Mouse (Mus musculus): ENCODE measurements at regions not wholly inside any gene's neighbourhood (a gene's known extent, or its start where the extent isn't known, plus 50 kb on each side); places are given as distances from the start of the nearest gene placed in this dataset.

DNA sequence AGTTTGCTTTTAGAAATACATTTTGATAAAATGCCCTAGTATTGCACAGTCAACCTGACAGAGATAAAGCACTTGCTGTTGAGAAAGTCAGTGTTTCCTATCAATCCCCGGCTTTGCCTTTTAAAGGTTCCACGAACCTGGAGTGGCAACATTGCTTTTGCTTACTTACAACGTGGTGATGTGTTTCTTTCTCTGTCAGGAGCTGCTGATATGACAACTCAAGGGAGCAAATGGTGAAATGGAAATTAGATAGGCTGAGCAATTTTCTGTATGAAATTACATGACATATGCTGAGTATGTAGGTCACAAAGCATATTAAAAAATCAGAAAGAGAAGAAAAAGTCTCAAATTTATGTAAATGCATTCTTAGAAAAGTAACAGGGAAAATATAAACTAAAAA, 336.8 kb downstream of the 1700017N19Rik start:
- Histone ChIP-seq H3K27ac (replicated peaks) (no peak overlapping the region), H3K36me3 (no peaks in the 10 kb centered on the region), H3K4me3 (no peak overlapping the region), H3K27me3 (replicated peaks) (no peaks in the 10 kb centered on the region), H3K9me3 (no peaks in the 10 kb centered on the region), H3K9ac (no peak overlapping the region), H3K4me2 (no peak overlapping the region), H3K4me1 (no peaks in the 10 kb centered on the region)
- no peak for ATAC-seq (ENCODE audit: extremely low read depth, insufficient number of reproducible peaks, low FRiP score, low TSS enrichment)
- 49% methylated on average over 3 of the region's 3 CpGs for WGBS

GRCm38 (mm10) chr10:100931739-100932138, 341.5 kb downstream of the 1700017N19Rik start:
- H3K9ac ChIP-seq = no peak overlapping the region
- no peak for ATAC-seq (ENCODE audit: extremely low read depth, insufficient number of reproducible peaks, low FRiP score, low TSS enrichment)
- WGBS = 73% methylated on average over 1 of the region's 1 CpGs
- H3K9me3 ChIP-seq = no peaks in the 10 kb centered on the region
- no peaks in the 10 kb centered on the region for H3K36me3 ChIP-seq
- no peak overlapping the region for H3K4me3 ChIP-seq
- H3K4me2 ChIP-seq = no peak overlapping the region
- H3K27me3 ChIP-seq (replicated peaks) = no peaks in the 10 kb centered on the region
- H3K27ac ChIP-seq (replicated peaks) = no peak overlapping the region
- H3K4me1 ChIP-seq = no peaks in the 10 kb centered on the region

DNA sequence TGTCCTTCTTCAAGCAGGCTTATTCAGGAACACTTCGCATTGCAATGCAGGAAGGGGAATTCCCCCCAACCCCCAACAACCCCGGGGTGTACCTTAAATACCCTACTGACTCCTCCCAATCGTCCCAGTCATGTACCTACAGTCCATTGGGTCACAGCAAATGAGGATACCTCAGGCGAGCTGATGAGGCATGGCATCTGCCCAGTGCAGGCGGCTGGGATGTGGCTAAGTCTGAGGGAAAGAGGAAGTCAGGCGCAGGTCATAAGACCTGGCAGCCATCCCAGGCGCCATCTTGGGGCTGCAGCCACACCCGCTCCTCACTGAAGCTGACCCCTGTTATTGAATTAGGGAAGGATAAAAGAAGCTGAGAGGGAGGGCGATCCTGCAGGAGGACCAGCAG, 368.1 kb downstream of the 1700017N19Rik start:
- H3K9me3 ChIP-seq = no peaks in the 10 kb centered on the region
- no peak overlapping the region for H3K9ac ChIP-seq
- no peak overlapping the region for H3K4me2 ChIP-seq
- no peaks in the 10 kb centered on the region for H3K27me3 ChIP-seq (replicated peaks)
- 78% methylated on average over 9 of the region's 9 CpGs for WGBS
- H3K4me3 ChIP-seq = no peak overlapping the region
- no peaks in the 10 kb centered on the region for H3K4me1 ChIP-seq
- ATAC-seq (ENCODE audit: extremely low read depth, insufficient number of reproducible peaks, low FRiP score, low TSS enrichment) = no peak
- no peaks in the 10 kb centered on the region for H3K36me3 ChIP-seq
- no peak overlapping the region for H3K27ac ChIP-seq (replicated peaks)

GRCm38 (mm10) chr10:101003469-101003868, 413.2 kb downstream of the 1700017N19Rik start:
- Histone ChIP-seq H3K4me1 (no peaks in the 10 kb centered on the region), H3K9ac (no peak overlapping the region), H3K4me2 (no peak overlapping the region), H3K36me3 (no peaks in the 10 kb centered on the region), H3K27me3 (replicated peaks) (no peaks in the 10 kb centered on the region), H3K4me3 (no peak overlapping the region), H3K9me3 (no peaks in the 10 kb centered on the region), H3K27ac (replicated peaks) (no peak overlapping the region)
- ATAC-seq (ENCODE audit: extremely low read depth, insufficient number of reproducible peaks, low FRiP score, low TSS enrichment) = no peak
- WGBS = 57% methylated on average over 2 of the region's 2 CpGs

- ATAC-seq (ENCODE audit: extremely low read depth, insufficient number of reproducible peaks, low FRiP score, low TSS enrichment) = no peak
- H3K27ac ChIP-seq (replicated peaks) = no peak overlapping the region
- no peak overlapping the region for H3K9ac ChIP-seq
- no peaks in the 10 kb centered on the region for H3K27me3 ChIP-seq (replicated peaks)
- H3K36me3 ChIP-seq = no peaks in the 10 kb centered on the region
- H3K9me3 ChIP-seq = no peaks in the 10 kb centered on the region
- 76% methylated on average over 4 of the region's 4 CpGs for WGBS
- H3K4me1 ChIP-seq = no peaks in the 10 kb centered on the region
- H3K4me2 ChIP-seq = no peak overlapping the region
- H3K4me3 ChIP-seq = no peak overlapping the region
Observed at GRCm38 (mm10) chr10:101004687-101005086, 414.4 kb downstream of the 1700017N19Rik start.

DNA sequence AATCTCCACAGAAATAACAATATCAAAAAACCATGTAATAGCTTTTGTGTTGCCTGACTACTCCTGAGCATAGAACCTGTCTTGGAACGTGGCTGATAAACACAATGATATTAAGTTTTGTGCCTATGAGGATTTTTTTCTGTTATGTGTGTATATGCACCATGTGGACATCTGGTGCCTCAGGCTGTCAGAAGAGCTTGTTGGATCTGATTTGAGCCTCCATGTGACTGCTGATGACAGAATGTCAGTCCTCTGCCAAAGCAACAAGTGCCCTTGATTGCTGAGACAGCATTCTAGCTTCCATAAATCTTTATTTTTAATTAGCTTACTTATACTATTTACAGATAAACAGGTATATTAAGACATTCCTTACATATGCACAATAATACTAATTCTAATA, 425.1 kb downstream of the 1700017N19Rik start:
- Histone ChIP-seq H3K4me2 (no peak overlapping the region), H3K9ac (no peak overlapping the region), H3K9me3 (no peaks in the 10 kb centered on the region), H3K36me3 (no peaks in the 10 kb centered on the region), H3K27me3 (replicated peaks) (no peaks in the 10 kb centered on the region), H3K4me3 (no peak overlapping the region), H3K4me1 (no peaks in the 10 kb centered on the region), H3K27ac (replicated peaks) (no peak overlapping the region)
- WGBS = 77% methylated on average over 1 of the region's 1 CpGs
- ATAC-seq (ENCODE audit: extremely low read depth, insufficient number of reproducible peaks, low FRiP score, low TSS enrichment) = no peak

DNA sequence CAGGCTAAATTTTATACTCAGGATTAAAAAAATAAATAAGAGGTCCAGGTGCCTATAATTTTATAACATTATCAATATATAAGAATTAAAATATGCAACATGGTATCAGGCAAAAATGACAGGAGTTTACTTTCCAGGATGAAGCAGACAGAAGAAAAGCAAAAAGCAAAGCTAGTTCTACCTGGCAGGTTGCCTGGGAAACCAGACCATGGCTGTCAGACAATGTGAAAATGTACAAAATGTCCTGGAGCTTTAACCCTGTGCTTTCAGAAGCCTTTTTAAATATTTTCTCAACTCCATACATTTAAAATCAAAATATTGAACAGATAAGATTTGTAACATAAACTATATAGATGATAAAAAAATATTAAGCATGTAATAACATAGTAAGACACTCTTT, 448.3 kb downstream of the 1700017N19Rik start:
- Histone ChIP-seq H3K4me1 (no peaks in the 10 kb centered on the region), H3K4me2 (no peak overlapping the region), H3K27me3 (replicated peaks) (no peaks in the 10 kb centered on the region), H3K27ac (replicated peaks) (no peak overlapping the region), H3K4me3 (no peak overlapping the region), H3K9me3 (no peaks in the 10 kb centered on the region), H3K9ac (no peak overlapping the region), H3K36me3 (no peaks in the 10 kb centered on the region)
- no peak for ATAC-seq (ENCODE audit: extremely low read depth, insufficient number of reproducible peaks, low FRiP score, low TSS enrichment)

- WGBS = 95% methylated on average over 1 of the region's 1 CpGs
Observed at GRCm38 (mm10) chr10:101039034-101039433, 448.8 kb downstream of the 1700017N19Rik start.

More at GRCm38 (mm10) chr10:101039034-101039433, 448.8 kb downstream of the 1700017N19Rik start:
- Histone ChIP-seq H3K4me2 (no peak overlapping the region), H3K27me3 (replicated peaks) (no peaks in the 10 kb centered on the region), H3K9me3 (no peaks in the 10 kb centered on the region), H3K4me3 (no peak overlapping the region), H3K4me1 (no peaks in the 10 kb centered on the region), H3K36me3 (no peaks in the 10 kb centered on the region), H3K9ac (no peak overlapping the region), H3K27ac (replicated peaks) (no peak overlapping the region)
- ATAC-seq (ENCODE audit: extremely low read depth, insufficient number of reproducible peaks, low FRiP score, low TSS enrichment) = no peak

Measured in heart, embryonic 13.5 days (tissue).